Mouse (Mus musculus) C2C12 (cell line): ENCODE results near the gene Aanat.

Source experiments
- CTCF ChIP-seq: IDR thresholded peaks from one replicate; pipeline ENCODE4 v1.5.1; 2011; ENCODE audit not compliant: control insufficient read depth, insufficient read depth, insufficient read length
- MAX ChIP-seq: IDR thresholded peaks from one replicate; pipeline ENCODE4 v1.6.1; 2011; ENCODE audit warnings: mild to moderate bottlenecking, control low read depth
- MYOG ChIP-seq: IDR thresholded peaks from one replicate; pipeline ENCODE4 v1.6.1; 2011; ENCODE audit not compliant: control insufficient read depth, insufficient read length; ENCODE audit errors: extremely low read depth

GRCm38 (mm10) chr11:116585682-116586081 is 550 bp upstream of the Aanat start:
- TF ChIP-seq CTCF (no peak), MYOG (no peak), MAX (no peak)
